Mouse (Mus musculus): ENCODE measurements around the gene Zfp536. TPM values are rescaled to one million over a fixed set of nuclear protein-coding genes. Genes with fewer than 3 reads are reported as not detected.
"Not testable (repeated sequence)": the region's sequence is repeated elsewhere in the genome, so short reads cannot be mapped to it uniquely, and the experiment has no call there.

Gene Zfp536
- total and polyA plus RNA-seq, 2 experiments from 2014 or later, result 3.3 to 16.4 TPM

GRCm38 (mm10) chr7:37716626-37717025 lies 56.8 kb downstream of the Zfp536 start:
- Histone ChIP-seq H3K27me3 (ENCODE audit: control insufficient read depth, insufficient read depth, low read length) (no peaks in the 10 kb centered on the region), H3K4me1 (ENCODE audit: control insufficient read depth, insufficient read depth) (no peaks in the 10 kb centered on the region), H3K9ac (replicated peaks; ENCODE audit: low read depth, low read length) (no peak overlapping the region), H3K4me2 (ENCODE audit: low read depth, low read length) (no peak overlapping the region), H3K9me3 (replicated peaks; ENCODE audit: control insufficient read depth, low read length) (no peaks in the 10 kb centered on the region), H3K27ac (ENCODE audit: low read depth) (no peak overlapping the region), H3K4me3 (ENCODE audit: low read depth, low read length) (no peak overlapping the region), H3K36me3 (replicated peaks; ENCODE audit: control insufficient read depth, insufficient read depth, low read length) (no peaks in the 10 kb centered on the region)
- ATAC-seq (ENCODE audit: insufficient read depth, low read depth), result no peak
- TF ChIP-seq EP300 (IDR thresholded peaks at IDR 0.05; ENCODE audit: low read depth), result no peak
- no peak for TF ChIP-seq CTCF (IDR thresholded peaks at IDR 0.05; ENCODE audit: low read depth)
- 64% methylated on average over 7 of the region's 7 CpGs for WGBS
- DNase-seq (ENCODE audit: low spot score), result no peak

GRCm38 (mm10) chr7:37704464-37704863 lies 69.0 kb downstream of the Zfp536 start:
- ATAC-seq (ENCODE audit: insufficient read depth, low read depth), result no peak
- 0 out of 2 replicates have a peak, but pooled peaks cover 2% of the 10 kb centered on the region for H3K27me3 ChIP-seq (ENCODE audit: control insufficient read depth, insufficient read depth, low read length)
- WGBS, result 90% methylated on average over 9 of the region's 9 CpGs
- H3K4me3 ChIP-seq (ENCODE audit: low read depth, low read length), result no peak overlapping the region
- no peaks in the 10 kb centered on the region for H3K4me1 ChIP-seq (ENCODE audit: control insufficient read depth, insufficient read depth)
- no peak overlapping the region for H3K27ac ChIP-seq (ENCODE audit: low read depth)
- no peaks in the 10 kb centered on the region for H3K9me3 ChIP-seq (replicated peaks; ENCODE audit: control insufficient read depth, low read length)
- H3K9ac ChIP-seq (replicated peaks; ENCODE audit: low read depth, low read length), result no peak overlapping the region
- H3K4me2 ChIP-seq (ENCODE audit: low read depth, low read length), result no peak overlapping the region
- DNase-seq (ENCODE audit: low spot score), result no peak
- H3K36me3 ChIP-seq (replicated peaks; ENCODE audit: control insufficient read depth, insufficient read depth, low read length), result no peaks in the 10 kb centered on the region
- no peak for TF ChIP-seq EP300 (IDR thresholded peaks at IDR 0.05; ENCODE audit: low read depth)
- no peak for TF ChIP-seq CTCF (IDR thresholded peaks at IDR 0.05; ENCODE audit: low read depth)

GRCm38 (mm10) chr7:37697378-37697777 lies 76.1 kb downstream of the Zfp536 start:
- not testable (repeated sequence) for ATAC-seq (ENCODE audit: insufficient read depth, low read depth); H3K4me1 ChIP-seq (ENCODE audit: control insufficient read depth, insufficient read depth); H3K27me3 ChIP-seq (ENCODE audit: control insufficient read depth, insufficient read depth, low read length); H3K27ac ChIP-seq (ENCODE audit: low read depth); H3K9ac ChIP-seq (replicated peaks; ENCODE audit: low read depth, low read length); H3K9me3 ChIP-seq (replicated peaks; ENCODE audit: control insufficient read depth, low read length); H3K36me3 ChIP-seq (replicated peaks; ENCODE audit: control insufficient read depth, insufficient read depth, low read length); H3K4me2 ChIP-seq (ENCODE audit: low read depth, low read length); DNase-seq (ENCODE audit: low spot score); H3K4me3 ChIP-seq (ENCODE audit: low read depth, low read length)
- WGBS, result 80% methylated on average over 3 of the region's 3 CpGs

GRCm38 (mm10) chr7:37695066-37695465 lies 78.4 kb downstream of the Zfp536 start:
- Histone ChIP-seq H3K9me3 (replicated peaks; ENCODE audit: control insufficient read depth, low read length) (no peaks in the 10 kb centered on the region), H3K27ac (ENCODE audit: low read depth) (no peak overlapping the region), H3K27me3 (ENCODE audit: control insufficient read depth, insufficient read depth, low read length) (no peaks in the 10 kb centered on the region), H3K4me1 (ENCODE audit: control insufficient read depth, insufficient read depth) (no peaks in the 10 kb centered on the region), H3K4me2 (ENCODE audit: low read depth, low read length) (no peak overlapping the region), H3K9ac (replicated peaks; ENCODE audit: low read depth, low read length) (no peak overlapping the region), H3K4me3 (ENCODE audit: low read depth, low read length) (no peak overlapping the region), H3K36me3 (replicated peaks; ENCODE audit: control insufficient read depth, insufficient read depth, low read length) (no peaks in the 10 kb centered on the region)
- 70% methylated on average over 5 of the region's 5 CpGs for WGBS
- no peak for TF ChIP-seq EP300 (IDR thresholded peaks at IDR 0.05; ENCODE audit: low read depth)
- no peak for TF ChIP-seq CTCF (IDR thresholded peaks at IDR 0.05; ENCODE audit: low read depth)
- DNase-seq (ENCODE audit: low spot score) (no peak), ATAC-seq (ENCODE audit: insufficient read depth, low read depth) (no peak)

GRCm38 (mm10) chr7:37690606-37691005 lies 82.8 kb downstream of the Zfp536 start:
- Histone ChIP-seq H3K4me3 (ENCODE audit: low read depth, low read length) (no peak overlapping the region), H3K4me2 (ENCODE audit: low read depth, low read length) (no peak overlapping the region), H3K27me3 (ENCODE audit: control insufficient read depth, insufficient read depth, low read length) (no peaks in the 10 kb centered on the region), H3K27ac (ENCODE audit: low read depth) (no peak overlapping the region), H3K9ac (replicated peaks; ENCODE audit: low read depth, low read length) (no peak overlapping the region), H3K4me1 (ENCODE audit: control insufficient read depth, insufficient read depth) (no peaks in the 10 kb centered on the region), H3K9me3 (replicated peaks; ENCODE audit: control insufficient read depth, low read length) (no peaks in the 10 kb centered on the region), H3K36me3 (replicated peaks; ENCODE audit: control insufficient read depth, insufficient read depth, low read length) (no peaks in the 10 kb centered on the region)
- 69% methylated on average over 10 of the region's 10 CpGs for WGBS
- TF ChIP-seq EP300 (IDR thresholded peaks at IDR 0.05; ENCODE audit: low read depth) (no peak), CTCF (IDR thresholded peaks at IDR 0.05; ENCODE audit: low read depth) (no peak)
- ATAC-seq (ENCODE audit: insufficient read depth, low read depth) (no peak), DNase-seq (ENCODE audit: low spot score) (no peak)

- Histone ChIP-seq H3K27me3 (ENCODE audit: control insufficient read depth, insufficient read depth, low read length) (no peaks in the 10 kb centered on the region), H3K4me1 (ENCODE audit: control insufficient read depth, insufficient read depth) (no peaks in the 10 kb centered on the region), H3K36me3 (replicated peaks; ENCODE audit: control insufficient read depth, insufficient read depth, low read length) (no peaks in the 10 kb centered on the region), H3K4me2 (ENCODE audit: low read depth, low read length) (no peak overlapping the region), H3K4me3 (ENCODE audit: low read depth, low read length) (no peak overlapping the region), H3K9ac (replicated peaks; ENCODE audit: low read depth, low read length) (no peak overlapping the region), H3K9me3 (replicated peaks; ENCODE audit: control insufficient read depth, low read length) (no peaks in the 10 kb centered on the region), H3K27ac (ENCODE audit: low read depth) (no peak overlapping the region)
- WGBS, result 49% methylated on average over 23 of the region's 23 CpGs
- no peak for DNase-seq (ENCODE audit: low spot score)
- no peak for TF ChIP-seq EP300 (IDR thresholded peaks at IDR 0.05; ENCODE audit: low read depth)
- no peak for ATAC-seq (ENCODE audit: insufficient read depth, low read depth)
These were observed 83.7 kb downstream of the Zfp536 start for GRCm38 (mm10) chr7:37689561-37690305.

Measured in heart, postnatal 0 days (tissue).